Mouse (Mus musculus): Measurements from ENCODE around the gene 5330417H12Rik.

5330417H12Rik gene

GRCm38 (mm10) chr7:107625061-107625460 lies at the start of gene 5330417H12Rik:
TSS of gene 5330417H12Rik (minus strand) at chr7:107625161.
- DNase-seq: no peak

- no peak for DNase-seq
Measured at GRCm38 (mm10) chr7:107668514-107668913, 43.6 kb upstream of the 5330417H12Rik start.

- DNase-seq: peak; percentile 95
Measured at GRCm38 (mm10) chr7:107666262-107666902, 41.4 kb upstream of the 5330417H12Rik start.

- DNase-seq: peak; percentile 96
Measured at GRCm38 (mm10) chr7:107665586-107666261, 40.8 kb upstream of the 5330417H12Rik start.

GRCm38 (mm10) chr7:107665221-107665585 lies 40.2 kb upstream of the 5330417H12Rik start:
- peak; percentile 95 for DNase-seq

- DNase-seq: peak; percentile 96
Measured at GRCm38 (mm10) chr7:107664063-107665056, 39.4 kb upstream of the 5330417H12Rik start.

- DNase-seq: no peak
Measured at GRCm38 (mm10) chr7:107663621-107664020, 38.7 kb upstream of the 5330417H12Rik start.

- DNase-seq: no peak
Measured at GRCm38 (mm10) chr7:107661843-107662281, 36.9 kb upstream of the 5330417H12Rik start.

GRCm38 (mm10) chr7:107661189-107661842 lies 36.4 kb upstream of the 5330417H12Rik start:
- peak; percentile 93 for DNase-seq

GRCm38 (mm10) chr7:107659186-107659918 lies 34.4 kb upstream of the 5330417H12Rik start:
- no peak for DNase-seq

GRCm38 (mm10) chr7:107656451-107656850 lies 31.5 kb upstream of the 5330417H12Rik start:
- no peak for DNase-seq

GRCm38 (mm10) chr7:107651821-107652220 lies 26.9 kb upstream of the 5330417H12Rik start:
- no peak for DNase-seq

GRCm38 (mm10) chr7:107649990-107650389 lies 25.0 kb upstream of the 5330417H12Rik start:
- DNase-seq: peak; percentile 56

- peak; percentile 76 for DNase-seq
Measured at GRCm38 (mm10) chr7:107648937-107649688, 24.2 kb upstream of the 5330417H12Rik start.

GRCm38 (mm10) chr7:107644987-107645386 lies 20.0 kb upstream of the 5330417H12Rik start:
- DNase-seq: peak; percentile 62

- peak; percentile 55 for DNase-seq
Measured at GRCm38 (mm10) chr7:107642586-107643275, 17.8 kb upstream of the 5330417H12Rik start.

GRCm38 (mm10) chr7:107638026-107638425 lies 13.1 kb upstream of the 5330417H12Rik start:
- peak; percentile 33 for DNase-seq

GRCm38 (mm10) chr7:107637398-107637797 lies 12.4 kb upstream of the 5330417H12Rik start:
- DNase-seq: peak; percentile 51

GRCm38 (mm10) chr7:107633201-107633600 lies 8.2 kb upstream of the 5330417H12Rik start:
- DNase-seq: peak; percentile 88

GRCm38 (mm10) chr7:107628383-107628782 lies 3.4 kb upstream of the 5330417H12Rik start:
- peak; percentile 37 for DNase-seq

Data from heart, adult 11 months (tissue).